Mouse (Mus musculus) bone marrow macrophage, adult 2 months (primary cell): ENCODE measurements around the gene Rps6kc1.

ENCODE experiments used
- CTCF ChIP-seq: IDR thresholded peaks from 2 replicates; pipeline ENCODE4 v1.5.1; 2012; ENCODE audit warnings: low read depth, mild to moderate bottlenecking, low read length, moderate library complexity
- POLR2A ChIP-seq: IDR thresholded peaks from 2 replicates; pipeline ENCODE4 v1.6.1; 2012; ENCODE audit warnings: mild to moderate bottlenecking, low read depth, low read length, borderline replicate concordance

- TF ChIP-seq CTCF (no peak), POLR2A (no peak)
These were observed 197.7 kb downstream of the Rps6kc1 start for GRCm38 (mm10) chr1:190713848-190714247.
